Mouse (Mus musculus): ENCODE data around the gene Cts3.
"Not testable (repeated sequence)": the region's sequence is repeated elsewhere in the genome, so short reads cannot be mapped to it uniquely, and the experiment has no call there.

Gene Cts3

DNA sequence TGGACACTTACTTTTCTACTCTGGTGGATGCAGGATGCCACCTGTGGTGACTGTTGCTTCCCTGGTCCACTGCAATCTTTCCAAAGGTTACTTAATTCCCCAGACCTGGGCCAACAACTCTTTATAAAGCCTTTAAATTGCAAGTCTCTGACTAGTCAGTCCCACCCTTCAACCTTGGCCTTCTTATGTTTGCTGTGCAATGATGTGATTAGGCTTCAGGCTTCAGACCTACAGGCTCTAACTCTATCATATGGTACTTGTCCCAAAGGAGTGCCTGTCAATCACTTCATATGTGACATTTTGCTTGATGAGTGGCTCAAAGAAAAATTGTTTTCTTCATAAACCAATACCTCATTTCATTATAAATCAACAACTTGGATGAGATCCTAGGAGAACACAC is at the start of gene Cts3:
Cts3 (minus strand) TSS at position 101 of the 400 bp plus-strand sequence.
- DNase-seq = no peak

DNA sequence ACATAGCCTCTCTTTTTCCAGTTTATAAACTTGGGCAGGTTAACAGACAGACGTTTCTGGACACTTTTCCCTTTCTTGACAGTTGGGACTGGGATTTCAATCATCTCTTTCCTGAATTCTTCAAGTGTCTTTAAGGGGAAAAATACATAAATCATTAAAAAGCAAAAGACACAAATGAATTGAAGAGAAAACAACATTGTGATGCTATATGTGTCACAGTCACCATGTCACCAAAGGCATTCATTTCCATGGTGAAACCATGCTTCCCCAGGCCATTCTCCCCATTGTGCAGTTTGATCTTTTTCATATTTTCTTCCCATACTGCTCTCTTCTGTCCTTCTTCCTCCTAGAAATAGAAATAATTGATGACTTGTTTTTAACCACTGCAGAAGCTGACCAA is 1.9 kb downstream of the Cts3 start, which contains the start of gene Gm49352:
Gm49352 (minus strand) TSS at position 101 of the 400 bp plus-strand sequence.
- not testable (repeated sequence) for DNase-seq

DNA sequence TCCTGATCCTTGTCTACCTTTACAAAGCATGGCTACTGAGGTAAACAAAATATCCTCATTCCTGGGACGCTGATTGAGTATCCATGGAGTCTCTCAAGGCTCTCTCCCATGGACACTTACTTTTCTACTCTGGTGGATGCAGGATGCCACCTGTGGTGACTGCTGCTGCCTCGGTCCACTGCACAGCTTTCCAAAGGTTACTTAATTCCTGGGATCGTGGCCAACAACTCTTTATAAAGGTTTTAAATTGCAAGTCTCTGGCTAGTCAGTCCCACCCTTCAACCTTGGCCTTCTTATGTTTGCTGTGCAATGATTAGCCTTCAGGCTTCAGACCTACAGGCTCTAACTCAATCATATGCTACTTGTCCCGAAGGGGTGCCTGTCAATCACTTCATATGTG is 28.3 kb downstream of the Cts3 start, which contains the start of gene Ctsm:
Ctsm (minus strand) TSS at position 209 of the 400 bp plus-strand sequence.
- no peak for DNase-seq

All from kidney, postnatal 14 days (tissue).